Mouse (Mus musculus) subcutaneous adipose tissue, adult 2 months (tissue): ENCODE measurements around the gene Arhgap8. TPM values are rescaled to one million over a fixed set of nuclear protein-coding genes. Genes with fewer than 3 reads are reported as not detected.

Source experiments
- polyA plus RNA-seq: library from polyadenylated mRNA; depleted of rRNA; stranded (reverse); fragments of >200 nt; gene quantifications from 2 replicates; pipeline ENCODE4 v1.2.3, GENCODE M21; 2012; ENCODE audit warnings: low replicate concordance; rRNA removed

Arhgap8 gene
- polyA plus RNA-seq: 1.9 and 6.7 TPM in 2 replicates

GRCm38 (mm10) chr15:84719791-84720190, at the start of gene Arhgap8:
Gene Arhgap8, plus strand, starts transcription at chr15:84720052.

Other genes starting within 250 kb of the Arhgap8 start
- gene Rtl6, start 162.2 kb upstream of the Arhgap8 start, polyA plus RNA-seq: 5.8 and 13.6 TPM in 2 replicates
- 34.1 and 58.7 TPM in 2 replicates for gene Prr5, start 50.4 kb upstream of the Arhgap8 start, polyA plus RNA-seq
- 3.0 and 14.3 TPM in 2 replicates for gene Phf21b, start 136.0 kb downstream of the Arhgap8 start, polyA plus RNA-seq
- 0.30 and 0.35 TPM in 2 replicates for gene Gm29666, start 200.0 kb downstream of the Arhgap8 start, polyA plus RNA-seq
- 6.6 and 10.7 TPM in 2 replicates for gene Nup50, start 203.4 kb downstream of the Arhgap8 start, polyA plus RNA-seq